Mouse (Mus musculus) large intestine, adult 2 months (tissue): ENCODE measurements around the gene Spata20. TPM values are rescaled to one million over a fixed set of nuclear protein-coding genes. Genes with fewer than 3 reads are reported as not detected.

Experiments used
- DNase-seq: peaks from one replicate; pipeline ENCODE4 v3.0.0-alpha.2; 2012; ENCODE audit warnings: low read depth, low spot score
- WGBS: fragments of 180-500 bp; shearing (Covaris S2); methylation state at CpG from one replicate; pipeline ENCODE4 v1.1.7; 2018; 5-methylcytosine and 5-hydroxymethylcytosine counted together
- polyA plus RNA-seq: library from polyadenylated mRNA; depleted of rRNA; stranded (reverse); fragments of >200 nt; gene quantifications from 2 replicates; pipeline ENCODE4 v1.2.3, GENCODE M21; 2012; rRNA removed

Spata20 gene
- 0.05 TPM in 1 of 2 replicates, not detected in the other for polyA plus RNA-seq

- 4% methylated on average over 24 of the region's 24 CpGs for WGBS
- no peak for DNase-seq
These were observed at the start of gene Spata20 for GRCm38 (mm10) chr11:94486001-94486400. Spata20 (minus strand) TSS chr11:94486179.

- no peak for DNase-seq
- 87% methylated on average over 8 of the region's 8 CpGs for WGBS
These were observed 47.2 kb upstream of the Spata20 start for GRCm38 (mm10) chr11:94533171-94533570.

- WGBS, result 47% methylated on average over 3 of the region's 3 CpGs
- DNase-seq, result no peak
These were observed 42.9 kb upstream of the Spata20 start for GRCm38 (mm10) chr11:94528879-94529278.

GRCm38 (mm10) chr11:94526171-94526879 is 40.3 kb upstream of the Spata20 start:
- DNase-seq, result no peak
- WGBS, result 71% methylated on average over 9 of the region's 9 CpGs

GRCm38 (mm10) chr11:94521219-94521843 is 35.4 kb upstream of the Spata20 start, which contains the start of gene Mycbpap:
Mycbpap (minus strand) TSS chr11:94521742.
- WGBS, result under 1% methylated on average over 42 of the region's 42 CpGs
- DNase-seq, result no peak

GRCm38 (mm10) chr11:94513452-94513851 is 27.5 kb upstream of the Spata20 start:
- 46% methylated on average over 9 of the region's 9 CpGs for WGBS
- DNase-seq, result no peak

GRCm38 (mm10) chr11:94508976-94509375 is 23.0 kb upstream of the Spata20 start:
- 50% methylated on average over 10 of the region's 10 CpGs for WGBS
- DNase-seq, result no peak

GRCm38 (mm10) chr11:94501482-94501881 is 15.5 kb upstream of the Spata20 start:
- 90% methylated on average over 8 of the region's 8 CpGs for WGBS
- no peak for DNase-seq

GRCm38 (mm10) chr11:94500362-94500761 is 14.4 kb upstream of the Spata20 start:
- no peak for DNase-seq
- WGBS, result 28% methylated on average over 8 of the region's 8 CpGs

- DNase-seq, result peak; percentile 33
- 1% methylated on average over 26 of the region's 26 CpGs for WGBS
These were observed 13.7 kb upstream of the Spata20 start, which contains the start of gene Epn3 for GRCm38 (mm10) chr11:94499661-94500152. Epn3 (minus strand) TSS chr11:94499974.

- no peak for DNase-seq
- WGBS, result 8% methylated on average over 2 of the region's 2 CpGs
These were observed 13.1 kb upstream of the Spata20 start for GRCm38 (mm10) chr11:94499035-94499434.

GRCm38 (mm10) chr11:94498093-94498996 is 12.4 kb upstream of the Spata20 start:
- DNase-seq, result peak; percentile 70
- WGBS, result 17% methylated on average over 19 of the region's 19 CpGs

GRCm38 (mm10) chr11:94495415-94495814 is 9.4 kb upstream of the Spata20 start:
- DNase-seq, result no peak
- WGBS, result 87% methylated on average over 3 of the region's 3 CpGs

GRCm38 (mm10) chr11:94491749-94492099 is 5.7 kb upstream of the Spata20 start:
- no peak for DNase-seq
- WGBS, result 54% methylated on average over 7 of the region's 7 CpGs

- WGBS, result 62% methylated on average over 52 of the region's 55 CpGs
- DNase-seq, result no peak
These were observed 5.2 kb upstream of the Spata20 start for GRCm38 (mm10) chr11:94491035-94491748.

- WGBS, result 51% methylated on average over 4 of the region's 4 CpGs
- DNase-seq, result no peak
These were observed 3.8 kb upstream of the Spata20 start for GRCm38 (mm10) chr11:94489745-94490144.

GRCm38 (mm10) chr11:94488767-94489533 is 3.0 kb upstream of the Spata20 start:
- DNase-seq, result no peak
- 73% methylated on average over 11 of the region's 11 CpGs for WGBS

GRCm38 (mm10) chr11:94485223-94485622 is 756 bp downstream of the Spata20 start:
- DNase-seq, result no peak
- WGBS, result 61% methylated on average over 5 of the region's 5 CpGs

- DNase-seq, result no peak
- 91% methylated on average over 9 of the region's 9 CpGs for WGBS
These were observed 1.3 kb downstream of the Spata20 start for GRCm38 (mm10) chr11:94484636-94485035.
